Mouse (Mus musculus): Measurements from ENCODE around the gene Lrmda. TPM values are rescaled to one million over a fixed set of nuclear protein-coding genes. Genes with fewer than 3 reads are reported as not detected.

The Lrmda gene
- polyA plus RNA-seq, 1 experiment from 2014 or later, result 0.23 TPM

DNA sequence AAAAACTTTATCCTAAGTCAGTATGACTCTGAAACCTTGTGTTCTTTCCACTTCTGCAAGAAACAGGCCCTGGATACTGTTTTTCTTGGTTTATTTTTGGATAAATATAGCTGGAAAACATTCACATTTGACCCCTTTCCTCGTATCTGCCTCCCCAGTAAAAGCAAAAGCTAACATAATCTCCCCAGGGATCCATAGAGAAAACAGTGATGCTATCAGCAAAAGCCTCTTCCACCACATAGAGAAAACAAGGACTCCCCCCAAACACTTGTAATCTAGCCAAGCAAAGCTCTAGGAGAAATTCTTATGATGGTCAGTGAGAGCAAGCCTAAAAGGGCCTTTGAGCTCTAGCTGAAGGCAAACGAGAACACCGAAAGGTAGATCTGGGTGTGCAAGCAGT is 309.7 kb downstream of the Lrmda start:
- no peak overlapping the region for H3K4me3 ChIP-seq
- 84% methylated on average over 3 of the region's 3 CpGs for WGBS (ENCODE audit: insufficient replicate concordance)

DNA sequence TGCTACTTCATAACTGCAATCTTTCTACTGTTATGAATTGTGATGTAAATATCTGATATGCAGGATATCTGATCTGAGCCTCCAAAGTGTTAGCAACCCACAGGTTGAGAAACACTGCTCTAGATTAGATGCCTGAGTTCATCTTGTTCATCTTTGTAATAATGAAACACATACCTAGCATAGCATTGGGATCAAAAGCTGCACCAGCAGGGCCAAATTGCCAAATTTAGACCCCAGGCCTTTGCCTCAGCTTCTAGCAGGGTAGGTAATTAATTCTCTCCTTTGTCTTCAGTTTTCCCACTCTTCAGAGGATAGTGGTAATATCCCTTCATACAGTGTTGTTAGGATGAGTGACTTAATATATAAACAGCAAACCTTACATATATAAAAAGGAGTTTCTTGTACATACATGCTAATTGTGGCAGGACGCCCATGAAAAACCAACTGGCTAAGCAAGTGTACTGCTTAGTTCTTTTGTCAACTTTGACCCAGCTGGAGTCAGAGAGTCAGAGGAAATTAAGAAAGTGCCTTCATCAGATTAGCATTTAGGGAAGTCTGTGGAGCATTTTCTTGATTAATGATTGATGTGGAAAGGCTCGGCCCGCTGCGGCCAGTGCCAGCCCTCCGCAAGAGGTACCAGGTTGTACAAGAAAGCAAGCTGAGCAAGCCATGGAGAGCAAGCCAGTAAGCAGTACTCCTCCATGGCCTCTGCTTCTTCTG is 315.7 kb downstream of the Lrmda start:
- ATAC-seq, result no peak
- no peaks in the 10 kb centered on the region for H3K27me3 ChIP-seq (replicated peaks)
- no peak overlapping the region for H3K4me2 ChIP-seq
- no peaks in the 10 kb centered on the region for H3K9me3 ChIP-seq (replicated peaks)
- H3K4me1 ChIP-seq, result no peaks in the 10 kb centered on the region
- no peak overlapping the region for H3K27ac ChIP-seq
- H3K36me3 ChIP-seq, result no peaks in the 10 kb centered on the region
- no peak overlapping the region for H3K4me3 ChIP-seq
- no peak overlapping the region for H3K9ac ChIP-seq
- 88% methylated on average over 5 of the region's 5 CpGs for WGBS (ENCODE audit: insufficient replicate concordance)

More for the DNA sequence above, 309.7 kb downstream of the Lrmda start:
- Histone ChIP-seq H3K27me3 (replicated peaks) (no peaks in the 10 kb centered on the region), H3K9me3 (replicated peaks) (no peaks in the 10 kb centered on the region), H3K9ac (no peak overlapping the region), H3K36me3 (no peaks in the 10 kb centered on the region), H3K27ac (no peak overlapping the region), H3K4me1 (no peaks in the 10 kb centered on the region), H3K4me2 (no peak overlapping the region)
- no peak for ATAC-seq

DNA sequence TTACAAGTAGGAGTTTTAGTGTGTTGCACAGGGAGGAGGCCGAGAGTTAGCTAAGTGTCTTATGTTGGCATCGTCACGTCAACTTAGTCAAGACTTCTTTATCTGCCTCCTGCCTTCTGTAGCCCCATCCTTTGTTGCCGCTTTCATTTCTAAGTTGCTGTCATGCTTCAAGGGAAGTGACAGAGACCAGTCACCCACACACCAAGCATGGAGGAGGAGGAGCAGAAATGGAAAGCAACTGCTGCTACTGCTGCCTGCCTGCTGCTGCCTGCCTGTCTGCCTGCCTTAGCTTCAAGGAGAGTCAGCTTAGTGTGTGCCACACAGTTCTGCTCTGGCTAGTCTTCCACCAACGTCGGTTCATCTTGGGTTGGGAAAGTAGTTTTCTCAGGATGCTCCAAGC is 319.7 kb downstream of the Lrmda start:
- Histone ChIP-seq H3K4me2 (no peak overlapping the region), H3K9me3 (replicated peaks) (no peaks in the 10 kb centered on the region), H3K27ac (no peak overlapping the region), H3K4me3 (no peak overlapping the region), H3K4me1 (no peaks in the 10 kb centered on the region), H3K27me3 (replicated peaks) (no peaks in the 10 kb centered on the region), H3K9ac (no peak overlapping the region), H3K36me3 (no peaks in the 10 kb centered on the region)
- 74% methylated on average over 6 of the region's 6 CpGs for WGBS (ENCODE audit: insufficient replicate concordance)
- ATAC-seq, result no peak

DNA sequence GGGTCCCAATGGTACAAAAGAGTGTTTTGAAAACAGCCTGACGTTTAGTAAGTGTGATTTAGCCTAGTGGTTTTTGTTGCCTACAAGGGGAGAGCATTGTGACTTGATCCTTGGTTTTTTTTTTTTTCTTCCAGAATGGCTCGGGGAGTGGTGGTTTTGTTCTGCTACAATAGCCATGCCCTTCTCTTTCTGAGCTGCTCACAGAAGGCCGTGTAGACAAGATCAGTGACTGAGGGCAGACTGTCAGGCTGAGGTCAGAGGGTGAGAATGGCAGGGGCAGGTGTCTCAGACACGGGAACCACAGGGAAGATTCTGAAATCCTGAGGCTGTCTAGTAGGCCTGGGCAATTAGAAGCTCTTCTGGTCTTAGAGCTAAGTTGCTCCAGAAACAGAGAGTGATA is 323.8 kb downstream of the Lrmda start:
- Histone ChIP-seq H3K9me3 (replicated peaks) (no peaks in the 10 kb centered on the region), H3K4me1 (no peaks in the 10 kb centered on the region), H3K36me3 (no peaks in the 10 kb centered on the region), H3K9ac (no peak overlapping the region), H3K27me3 (replicated peaks) (no peaks in the 10 kb centered on the region), H3K4me2 (no peak overlapping the region), H3K27ac (no peak overlapping the region), H3K4me3 (no peak overlapping the region)
- WGBS (ENCODE audit: insufficient replicate concordance), result 38% methylated on average over 4 of the region's 4 CpGs
- no peak for ATAC-seq

DNA sequence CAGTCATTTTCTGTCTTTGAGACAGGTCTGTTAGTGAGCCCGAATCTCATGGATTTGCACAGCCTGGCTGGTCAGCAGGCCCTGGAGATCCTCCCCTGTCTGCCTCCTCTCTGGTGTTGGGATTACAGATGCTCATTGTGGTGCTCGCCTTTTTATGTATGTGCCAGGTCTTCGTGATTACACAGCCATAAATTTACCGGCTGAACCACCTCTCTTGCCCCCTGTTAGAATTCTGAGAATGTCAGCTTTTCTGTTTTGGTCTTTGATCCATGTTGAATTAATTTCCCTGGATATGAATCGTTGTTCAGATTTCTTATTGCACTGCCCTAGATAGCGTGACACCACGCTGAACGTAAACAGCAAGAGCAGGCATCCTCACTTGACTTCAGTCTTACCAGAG is 325.7 kb downstream of the Lrmda start:
- 72% methylated on average over 8 of the region's 8 CpGs for WGBS (ENCODE audit: insufficient replicate concordance)
- H3K27me3 ChIP-seq (replicated peaks), result no peaks in the 10 kb centered on the region
- H3K4me3 ChIP-seq, result no peak overlapping the region
- H3K36me3 ChIP-seq, result no peaks in the 10 kb centered on the region
- H3K4me2 ChIP-seq, result no peak overlapping the region
- H3K27ac ChIP-seq, result no peak overlapping the region
- no peak for ATAC-seq
- H3K4me1 ChIP-seq, result no peaks in the 10 kb centered on the region
- no peaks in the 10 kb centered on the region for H3K9me3 ChIP-seq (replicated peaks)
- H3K9ac ChIP-seq, result no peak overlapping the region

DNA sequence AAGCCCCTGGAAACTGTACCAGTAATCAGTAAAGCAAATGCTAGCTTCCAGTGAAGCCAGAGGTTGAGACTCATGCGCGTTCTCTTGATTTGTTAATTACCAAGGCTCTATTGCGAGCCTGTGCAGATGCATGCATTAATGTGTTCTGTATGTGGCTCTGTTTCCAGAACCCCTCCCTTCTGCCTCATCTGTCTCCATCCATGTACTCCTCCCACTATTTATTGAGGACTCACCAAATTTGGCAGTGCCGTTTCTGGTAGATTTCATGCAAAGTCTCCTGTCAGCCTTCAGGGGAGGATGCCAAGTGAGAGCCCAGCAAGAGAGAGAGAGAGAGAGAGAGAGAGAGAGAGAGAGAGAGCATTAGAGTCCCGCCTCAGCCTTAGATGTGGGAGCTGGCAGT is 334.1 kb downstream of the Lrmda start:
- H3K9me3 ChIP-seq (replicated peaks), result no peaks in the 10 kb centered on the region
- 69% methylated on average over 5 of the region's 5 CpGs for WGBS (ENCODE audit: insufficient replicate concordance)
- H3K4me2 ChIP-seq, result no peak overlapping the region
- no peak for ATAC-seq
- no peak overlapping the region for H3K27ac ChIP-seq
- H3K36me3 ChIP-seq, result no peaks in the 10 kb centered on the region
- no peak overlapping the region for H3K9ac ChIP-seq
- H3K4me3 ChIP-seq, result no peak overlapping the region
- H3K4me1 ChIP-seq, result no peaks in the 10 kb centered on the region
- H3K27me3 ChIP-seq (replicated peaks), result no peaks in the 10 kb centered on the region

DNA sequence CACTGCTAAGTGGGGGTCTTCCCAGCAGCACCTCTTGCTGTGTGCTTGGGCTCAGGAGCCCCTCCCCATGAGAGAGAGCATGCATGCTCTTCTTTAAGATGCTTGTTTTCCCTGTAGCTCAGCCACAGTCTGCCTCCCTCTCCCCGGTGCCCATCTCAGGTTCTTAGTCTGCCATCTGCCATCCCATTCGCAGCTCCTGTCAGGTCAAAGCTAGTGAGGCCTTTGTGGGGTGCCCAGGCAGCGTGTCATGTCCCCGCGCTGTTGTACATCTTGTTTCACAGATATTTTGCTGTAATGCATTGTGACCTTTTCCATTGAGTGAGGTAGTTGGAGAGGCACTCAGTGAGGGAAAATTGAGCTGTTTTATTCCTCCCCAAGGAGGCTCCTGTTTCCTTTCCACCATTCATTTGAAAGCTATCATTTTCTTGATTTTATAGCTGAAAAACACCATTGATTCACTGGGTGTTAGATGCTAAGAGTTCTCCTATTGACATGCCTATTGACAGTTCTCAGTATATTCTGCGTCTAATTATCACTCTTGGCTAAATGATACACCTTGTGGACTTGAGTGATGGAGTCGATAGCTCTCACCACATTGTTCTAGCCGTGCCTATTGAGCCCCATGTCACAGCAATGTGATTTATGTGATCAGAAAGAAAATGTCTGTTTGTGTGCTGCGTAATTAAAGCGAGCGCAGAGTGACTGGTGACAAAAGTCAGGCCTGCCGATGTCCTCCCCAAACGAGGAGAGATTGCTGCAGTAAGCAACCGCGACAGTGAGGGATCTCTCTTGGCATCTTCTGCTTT is 335.5 kb downstream of the Lrmda start:
- Histone ChIP-seq H3K27me3 (replicated peaks) (no peaks in the 10 kb centered on the region), H3K4me3 (no peak overlapping the region), H3K4me1 (no peaks in the 10 kb centered on the region), H3K4me2 (no peak overlapping the region), H3K36me3 (no peaks in the 10 kb centered on the region), H3K9ac (no peak overlapping the region), H3K9me3 (replicated peaks) (no peaks in the 10 kb centered on the region), H3K27ac (no peak overlapping the region)
- 71% methylated on average over 15 of the region's 15 CpGs for WGBS (ENCODE audit: insufficient replicate concordance)
- no peak for ATAC-seq

DNA sequence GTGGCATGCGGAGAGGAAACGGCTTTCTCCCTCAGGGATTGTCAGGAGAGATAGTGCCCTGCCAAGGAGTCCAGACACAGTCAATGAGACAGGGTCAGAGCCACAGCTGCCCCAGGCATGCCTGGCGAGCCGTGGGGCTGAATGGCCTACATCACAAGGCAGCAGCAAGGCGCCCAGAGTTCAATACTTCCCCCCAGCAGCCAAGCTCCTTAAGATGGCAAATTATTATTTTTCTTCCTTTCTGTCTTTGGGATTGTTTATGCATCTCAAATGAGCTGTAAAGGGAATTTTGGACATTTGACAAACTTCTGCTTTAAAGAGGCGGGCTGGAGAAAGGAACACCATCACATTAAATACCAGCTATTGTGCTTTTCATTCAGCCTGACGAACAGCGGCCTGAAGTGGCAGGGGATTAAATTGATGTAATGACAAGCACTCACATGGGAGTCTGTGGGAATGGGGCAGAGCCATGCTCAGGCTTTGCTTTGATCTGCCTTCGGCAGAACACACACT is 338.5 kb downstream of the Lrmda start:
- no peak overlapping the region for H3K27ac ChIP-seq
- ATAC-seq, result no peak

DNA sequence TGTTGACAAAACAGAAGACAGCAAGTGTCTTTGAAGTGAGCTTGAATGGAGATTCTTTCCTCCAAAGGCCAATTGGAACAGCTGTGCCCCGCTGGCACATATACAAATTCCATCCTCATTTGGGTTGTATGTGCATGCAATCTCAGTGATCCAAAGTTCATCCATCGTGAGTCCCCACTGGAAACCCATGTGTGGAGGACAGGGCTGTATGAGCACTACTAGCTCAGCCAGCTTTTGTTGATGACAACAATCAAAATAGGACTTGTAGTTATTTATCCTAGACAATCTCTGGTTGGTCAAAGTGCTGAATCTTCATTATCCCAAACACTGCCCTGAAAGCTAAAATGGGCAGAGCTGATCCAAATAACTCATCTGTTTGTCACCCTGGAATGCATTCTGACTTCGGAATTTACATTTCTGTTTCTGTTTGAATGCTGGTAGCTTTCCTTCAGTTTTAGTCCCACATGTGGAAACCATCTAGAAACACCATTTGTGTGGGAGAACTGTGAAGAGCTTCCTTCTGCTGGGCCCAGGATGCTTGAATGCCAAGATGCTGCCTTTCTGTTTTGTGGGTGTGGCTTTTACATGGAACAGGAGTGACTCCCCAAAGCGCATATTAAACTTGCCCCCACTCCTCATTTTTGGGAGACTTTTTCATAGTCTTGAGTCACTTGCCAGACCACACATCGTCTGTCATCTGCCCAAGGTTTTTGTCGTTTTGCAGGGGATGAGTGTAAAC is 344.7 kb downstream of the Lrmda start:
- no peaks in the 10 kb centered on the region for H3K27me3 ChIP-seq (replicated peaks)
- no peak for ATAC-seq
- whole genome bisulfite sequencing (ENCODE audit: insufficient replicate concordance), result 69% methylated on average over 6 of the region's 6 CpGs
- no peaks in the 10 kb centered on the region for H3K36me3 ChIP-seq
- no peak overlapping the region for H3K4me3 ChIP-seq
- H3K27ac ChIP-seq, result no peak overlapping the region
- no peaks in the 10 kb centered on the region for H3K9me3 ChIP-seq (replicated peaks)
- H3K4me2 ChIP-seq, result no peak overlapping the region
- H3K9ac ChIP-seq, result no peak overlapping the region
- H3K4me1 ChIP-seq, result no peaks in the 10 kb centered on the region

More for the DNA sequence above, 338.5 kb downstream of the Lrmda start:
- H3K9me3 ChIP-seq (replicated peaks), result no peaks in the 10 kb centered on the region
- no peaks in the 10 kb centered on the region for H3K36me3 ChIP-seq
- H3K4me3 ChIP-seq, result no peak overlapping the region
- no peaks in the 10 kb centered on the region for H3K4me1 ChIP-seq
- no peaks in the 10 kb centered on the region for H3K27me3 ChIP-seq (replicated peaks)
- no peak overlapping the region for H3K9ac ChIP-seq
- WGBS (ENCODE audit: insufficient replicate concordance), result 68% methylated on average over 9 of the region's 9 CpGs
- H3K4me2 ChIP-seq, result no peak overlapping the region

DNA sequence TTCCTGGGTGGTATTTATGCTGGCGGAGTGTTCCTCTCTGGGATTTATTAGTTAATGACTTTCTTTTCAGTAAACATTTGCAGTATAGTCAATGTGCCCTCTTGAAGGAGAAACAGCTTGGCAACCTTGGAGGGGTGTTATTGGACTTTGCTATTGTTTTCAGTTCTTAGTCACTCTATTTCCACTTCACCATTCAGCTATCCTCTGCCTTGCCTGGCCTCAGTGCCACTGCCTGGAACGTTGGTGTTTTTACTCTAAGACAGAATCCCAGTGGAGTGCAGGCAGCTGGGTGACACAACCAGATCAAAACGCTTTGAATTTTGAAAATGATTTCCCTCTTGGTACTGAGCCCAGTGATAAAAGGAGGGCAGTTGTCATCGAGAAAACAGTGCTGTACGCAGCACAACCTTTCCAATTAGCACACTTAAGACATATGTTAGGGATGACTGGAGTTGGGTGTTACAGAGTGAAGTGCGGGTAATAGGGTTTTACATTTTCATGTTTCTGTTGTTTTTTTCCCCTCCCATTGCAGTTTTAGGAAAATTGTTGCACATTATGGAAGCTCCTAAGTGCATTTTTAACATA is 345.4 kb downstream of the Lrmda start:
- Histone ChIP-seq H3K36me3 (no peaks in the 10 kb centered on the region), H3K9ac (no peak overlapping the region), H3K9me3 (replicated peaks) (no peaks in the 10 kb centered on the region), H3K4me3 (no peak overlapping the region), H3K4me2 (no peak overlapping the region), H3K4me1 (no peaks in the 10 kb centered on the region), H3K27me3 (replicated peaks) (no peaks in the 10 kb centered on the region), H3K27ac (no peak overlapping the region)
- ATAC-seq, result no peak
- 62% methylated on average over 6 of the region's 6 CpGs for WGBS (ENCODE audit: insufficient replicate concordance)

DNA sequence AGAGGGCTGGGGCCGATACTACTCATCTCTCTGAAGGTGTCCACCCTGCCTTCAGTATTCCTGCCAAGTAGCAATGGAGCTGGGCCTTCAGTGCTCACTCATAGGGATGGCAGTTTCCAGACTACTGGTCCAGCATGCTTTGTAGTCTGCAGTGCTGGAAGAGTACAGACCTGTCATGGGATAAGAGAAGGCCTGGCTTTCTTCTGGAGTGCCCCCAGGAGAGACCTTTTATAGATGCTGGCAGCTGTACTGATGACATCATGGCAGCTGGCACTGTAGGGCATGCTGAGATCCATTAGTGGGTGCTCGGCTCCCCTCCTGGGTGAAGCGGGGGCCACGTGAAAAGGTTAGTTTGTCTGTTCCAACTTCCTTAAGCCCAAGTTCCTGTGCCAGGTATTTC is 348.1 kb downstream of the Lrmda start:
- Histone ChIP-seq H3K36me3 (no peaks in the 10 kb centered on the region), H3K4me3 (no peak overlapping the region), H3K4me1 (no peaks in the 10 kb centered on the region), H3K27me3 (replicated peaks) (no peaks in the 10 kb centered on the region), H3K9me3 (replicated peaks) (no peaks in the 10 kb centered on the region), H3K27ac (no peak overlapping the region), H3K4me2 (no peak overlapping the region), H3K9ac (no peak overlapping the region)
- no peak for ATAC-seq
- WGBS (ENCODE audit: insufficient replicate concordance), result 80% methylated on average over 4 of the region's 4 CpGs

DNA sequence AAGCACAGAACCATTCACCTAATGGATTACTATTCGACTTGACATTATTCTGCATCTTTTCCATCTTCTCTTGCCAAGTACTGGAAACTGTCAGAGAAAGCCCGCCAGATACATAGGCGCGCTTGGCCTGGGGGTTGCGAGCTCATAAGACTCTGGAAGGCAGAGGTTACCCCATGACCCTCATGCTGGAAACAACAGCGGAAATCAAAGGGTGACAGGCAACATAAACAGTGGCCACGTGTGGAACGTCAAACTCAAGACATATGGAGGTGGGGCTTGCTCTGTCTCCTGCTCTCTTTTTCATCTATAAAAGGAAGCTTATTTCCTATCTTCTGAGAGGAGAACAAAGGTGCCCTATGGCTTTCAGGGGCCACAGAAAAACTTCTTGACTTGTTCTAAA is 351.6 kb downstream of the Lrmda start:
- WGBS (ENCODE audit: insufficient replicate concordance), result 58% methylated on average over 8 of the region's 8 CpGs
- no peak overlapping the region for H3K9ac ChIP-seq
- no peak for ATAC-seq

More for the DNA sequence above, 351.6 kb downstream of the Lrmda start:
- H3K4me1 ChIP-seq, result no peaks in the 10 kb centered on the region
- no peaks in the 10 kb centered on the region for H3K27me3 ChIP-seq (replicated peaks)
- H3K4me3 ChIP-seq, result no peak overlapping the region
- H3K27ac ChIP-seq, result no peak overlapping the region
- H3K4me2 ChIP-seq, result no peak overlapping the region
- no peaks in the 10 kb centered on the region for H3K9me3 ChIP-seq (replicated peaks)
- no peaks in the 10 kb centered on the region for H3K36me3 ChIP-seq
